Mouse (Mus musculus) bone marrow, adult 2 months (tissue): ENCODE measurements around the gene March11. TPM values are rescaled to one million over a fixed set of nuclear protein-coding genes. Genes with fewer than 3 reads are reported as not detected.

Source experiments
- H3K27ac ChIP-seq: fragments of 200-500 bp; 2 replicates; pipeline ENCODE4 v1.5.1; 2012; ENCODE audit warnings: low read depth, mild to moderate bottlenecking, control low read depth, inconsistent platforms, low read length; ENCODE audit not compliant: control insufficient read depth, poor library complexity, insufficient read depth
- H3K4me1 ChIP-seq: fragments of 200-500 bp; 2 replicates; pipeline ENCODE4 v1.6.1; 2011; ENCODE audit warnings: low read length; ENCODE audit not compliant: control insufficient read depth, insufficient read depth
- H3K4me3 ChIP-seq: fragments of 200-500 bp; replicated peaks from 2 replicates; pipeline ENCODE3; 2011; ENCODE audit warnings: mild to moderate bottlenecking, low read depth, low read length, control low read depth; ENCODE audit not compliant: control insufficient read depth
- CTCF ChIP-seq: fragments of 200-500 bp; IDR thresholded peaks from 2 replicates; pipeline ENCODE4 v1.5.1; 2011; ENCODE audit warnings: low read length, control low read depth; ENCODE audit not compliant: control insufficient read depth, insufficient read depth
- POLR2A ChIP-seq: fragments of 200-500 bp; IDR thresholded peaks from 2 replicates; pipeline ENCODE4 v1.6.1; 2011; ENCODE audit warnings: low read depth, mild to moderate bottlenecking, control low read depth, low read length, borderline replicate concordance; ENCODE audit not compliant: control insufficient read depth
- WGBS: fragments of 180-500 bp; shearing (Covaris S2); methylation state at CpG from one replicate; pipeline ENCODE4 v1.1.7; 2018; 5-methylcytosine and 5-hydroxymethylcytosine counted together
- polyA plus RNA-seq: library from polyadenylated mRNA; stranded (reverse); fragments of >200 nt; gene quantifications from 2 replicates; pipeline ENCODE4 v1.2.4, GENCODE M21; 2011; ENCODE audit warnings: low replicate concordance; ENCODE audit not compliant: missing spikeins, insufficient read depth, insufficient read length

March11 gene
- polyA plus RNA-seq, 1 experiment: not detected

GRCm38 (mm10) chr15:26340966-26341365 lies 32.1 kb downstream of the March11 start:
- 75% methylated on average over 6 of the region's 6 CpGs for WGBS
- TF ChIP-seq POLR2A: no peak
- no peak for TF ChIP-seq CTCF
- Histone ChIP-seq H3K4me3 (no peak overlapping the region), H3K4me1 (no peaks in the 10 kb centered on the region), H3K27ac (no peak overlapping the region)

DNA sequence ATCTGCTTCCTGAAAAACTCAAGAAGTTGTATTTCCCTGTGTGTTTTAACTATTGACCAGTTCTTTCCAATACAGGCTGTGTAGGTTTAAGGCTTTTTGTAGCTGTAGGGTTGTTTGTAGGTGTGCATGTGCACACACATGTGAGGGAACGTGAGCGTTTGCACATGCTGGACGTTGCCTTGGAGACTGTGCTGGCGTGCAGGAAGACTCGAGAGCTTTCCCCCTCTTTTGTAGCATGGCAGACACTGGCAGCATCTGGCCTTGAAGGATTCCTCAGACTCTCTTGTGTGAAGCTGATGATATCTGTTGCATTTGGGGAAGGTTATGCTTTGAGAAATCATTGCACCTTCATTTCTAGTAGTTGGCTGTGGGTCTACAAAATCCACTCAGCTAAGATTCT lies 35.5 kb downstream of the March11 start:
- no peaks in the 10 kb centered on the region for H3K4me1 ChIP-seq
- H3K4me3 ChIP-seq: no peak overlapping the region
- TF ChIP-seq POLR2A (no peak), CTCF (no peak)
- 88% methylated on average over 5 of the region's 5 CpGs for WGBS
- no peak overlapping the region for H3K27ac ChIP-seq

GRCm38 (mm10) chr15:26353656-26354055 lies 44.8 kb downstream of the March11 start:
- no peaks in the 10 kb centered on the region for H3K4me1 ChIP-seq
- TF ChIP-seq CTCF (no peak), POLR2A (no peak)
- H3K4me3 ChIP-seq: no peak overlapping the region
- H3K27ac ChIP-seq: no peak overlapping the region

DNA sequence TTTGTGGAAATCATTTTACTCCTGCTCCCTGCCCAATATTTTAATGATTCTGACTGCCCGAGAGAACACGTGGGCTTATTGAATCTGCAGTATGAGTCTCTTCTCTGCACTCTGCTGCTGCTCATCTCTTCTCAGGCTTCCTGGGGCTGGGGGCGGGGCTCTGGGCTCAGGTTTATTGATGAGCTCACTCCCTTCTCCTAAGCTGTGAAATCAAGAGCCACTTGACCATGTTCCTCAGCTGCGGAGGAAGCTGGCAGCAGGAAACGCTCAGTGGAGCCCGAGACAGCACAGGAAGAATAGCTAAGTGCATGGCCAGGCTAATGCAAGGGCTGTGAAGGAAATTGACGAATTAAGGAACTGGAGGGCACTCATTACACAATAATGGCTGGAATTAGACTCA lies 56.5 kb downstream of the March11 start:
- 9% methylated on average over 7 of the region's 7 CpGs for WGBS
- Histone ChIP-seq H3K27ac (no peak overlapping the region), H3K4me1 (no peaks in the 10 kb centered on the region), H3K4me3 (no peak overlapping the region)
- no peak for TF ChIP-seq POLR2A
- TF ChIP-seq CTCF: no peak

- H3K27ac ChIP-seq: no peak overlapping the region
- WGBS: 76% methylated on average over 5 of the region's 5 CpGs
- no peaks in the 10 kb centered on the region for H3K4me1 ChIP-seq
- TF ChIP-seq CTCF: no peak
- TF ChIP-seq POLR2A: no peak
- no peak overlapping the region for H3K4me3 ChIP-seq
These were observed 57.7 kb downstream of the March11 start for GRCm38 (mm10) chr15:26366511-26366910.

GRCm38 (mm10) chr15:26373759-26374158 lies 64.9 kb downstream of the March11 start:
- WGBS: 83% methylated on average over 5 of the region's 5 CpGs
- Histone ChIP-seq H3K4me1 (no peaks in the 10 kb centered on the region), H3K27ac (no peak overlapping the region), H3K4me3 (no peak overlapping the region)
- no peak for TF ChIP-seq POLR2A
- no peak for TF ChIP-seq CTCF

DNA sequence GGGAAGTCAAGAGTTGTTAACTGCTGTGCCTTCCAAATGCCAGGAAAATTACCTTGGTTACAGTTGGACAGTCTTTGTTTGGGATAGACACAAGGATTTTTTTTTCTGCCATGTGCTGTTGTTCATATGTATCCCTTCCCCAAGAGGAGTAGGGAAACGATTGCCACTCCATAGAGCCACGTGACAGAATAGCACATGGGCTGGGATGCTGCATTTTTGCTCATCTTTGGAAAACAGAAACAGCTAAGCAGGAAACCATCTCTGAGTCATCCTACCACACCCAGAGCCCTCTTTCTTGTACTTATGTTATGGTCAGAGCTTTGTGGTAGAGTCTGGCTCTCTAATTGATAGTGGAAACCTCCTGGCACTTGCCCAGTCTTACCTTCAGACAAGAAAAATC lies 65.4 kb downstream of the March11 start:
- 72% methylated on average over 2 of the region's 2 CpGs for WGBS
- no peak for TF ChIP-seq POLR2A
- TF ChIP-seq CTCF: no peak
- H3K4me3 ChIP-seq: no peak overlapping the region
- H3K4me1 ChIP-seq: no peaks in the 10 kb centered on the region
- H3K27ac ChIP-seq: no peak overlapping the region

GRCm38 (mm10) chr15:26374946-26375345 lies 66.1 kb downstream of the March11 start:
- Histone ChIP-seq H3K4me3 (no peak overlapping the region), H3K4me1 (no peaks in the 10 kb centered on the region), H3K27ac (no peak overlapping the region)
- 78% methylated on average over 3 of the region's 3 CpGs for WGBS
- TF ChIP-seq CTCF: no peak
- TF ChIP-seq POLR2A: no peak

DNA sequence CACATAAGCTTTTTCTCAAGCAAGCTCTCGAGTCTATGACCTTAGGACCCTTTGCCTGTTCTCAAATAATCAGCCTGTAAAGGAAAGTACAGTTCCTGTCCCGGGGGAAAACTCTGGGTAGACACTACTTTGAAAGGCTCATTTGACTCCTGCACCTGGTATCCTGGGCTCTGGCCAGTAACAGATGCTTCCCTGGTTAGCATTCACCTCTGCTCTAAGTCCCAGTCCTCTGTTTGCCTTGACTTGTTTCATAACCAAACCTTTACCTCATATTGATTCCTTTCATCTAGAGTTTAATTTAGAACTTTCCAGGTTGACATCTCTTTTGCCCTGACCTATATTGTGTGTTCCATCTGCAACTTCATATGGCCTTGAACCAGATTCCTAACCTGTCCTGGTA lies 68.5 kb downstream of the March11 start:
- TF ChIP-seq POLR2A: no peak
- no peak for TF ChIP-seq CTCF
- Histone ChIP-seq H3K4me3 (no peak overlapping the region), H3K4me1 (no peaks in the 10 kb centered on the region), H3K27ac (no peak overlapping the region)
- 76% methylated on average over 2 of the region's 2 CpGs for WGBS

- H3K4me1 ChIP-seq: no peaks in the 10 kb centered on the region
- WGBS: 76% methylated on average over 4 of the region's 4 CpGs
- H3K27ac ChIP-seq: no peak overlapping the region
- H3K4me3 ChIP-seq: no peak overlapping the region
- TF ChIP-seq CTCF (no peak), POLR2A (no peak)
These were observed 70.0 kb downstream of the March11 start for GRCm38 (mm10) chr15:26378879-26379278.
